Mouse (Mus musculus) leukemia stem cell, adult 10-12 weeks (primary cell): ENCODE data around the gene Efs. TPM values are rescaled to one million over a fixed set of nuclear protein-coding genes. Genes with fewer than 3 reads are reported as not detected.

Experiments
- polyA plus RNA-seq: library from polyadenylated mRNA; stranded (reverse); fragments of >175 nt; gene quantifications from 2 replicates; pipeline ENCODE4 v1.2.3, GENCODE M21; 2012; ENCODE audit warnings: low replicate concordance

Efs gene
- polyA plus RNA-seq, result 0.27 and 0.41 TPM in 2 replicates

DNA sequence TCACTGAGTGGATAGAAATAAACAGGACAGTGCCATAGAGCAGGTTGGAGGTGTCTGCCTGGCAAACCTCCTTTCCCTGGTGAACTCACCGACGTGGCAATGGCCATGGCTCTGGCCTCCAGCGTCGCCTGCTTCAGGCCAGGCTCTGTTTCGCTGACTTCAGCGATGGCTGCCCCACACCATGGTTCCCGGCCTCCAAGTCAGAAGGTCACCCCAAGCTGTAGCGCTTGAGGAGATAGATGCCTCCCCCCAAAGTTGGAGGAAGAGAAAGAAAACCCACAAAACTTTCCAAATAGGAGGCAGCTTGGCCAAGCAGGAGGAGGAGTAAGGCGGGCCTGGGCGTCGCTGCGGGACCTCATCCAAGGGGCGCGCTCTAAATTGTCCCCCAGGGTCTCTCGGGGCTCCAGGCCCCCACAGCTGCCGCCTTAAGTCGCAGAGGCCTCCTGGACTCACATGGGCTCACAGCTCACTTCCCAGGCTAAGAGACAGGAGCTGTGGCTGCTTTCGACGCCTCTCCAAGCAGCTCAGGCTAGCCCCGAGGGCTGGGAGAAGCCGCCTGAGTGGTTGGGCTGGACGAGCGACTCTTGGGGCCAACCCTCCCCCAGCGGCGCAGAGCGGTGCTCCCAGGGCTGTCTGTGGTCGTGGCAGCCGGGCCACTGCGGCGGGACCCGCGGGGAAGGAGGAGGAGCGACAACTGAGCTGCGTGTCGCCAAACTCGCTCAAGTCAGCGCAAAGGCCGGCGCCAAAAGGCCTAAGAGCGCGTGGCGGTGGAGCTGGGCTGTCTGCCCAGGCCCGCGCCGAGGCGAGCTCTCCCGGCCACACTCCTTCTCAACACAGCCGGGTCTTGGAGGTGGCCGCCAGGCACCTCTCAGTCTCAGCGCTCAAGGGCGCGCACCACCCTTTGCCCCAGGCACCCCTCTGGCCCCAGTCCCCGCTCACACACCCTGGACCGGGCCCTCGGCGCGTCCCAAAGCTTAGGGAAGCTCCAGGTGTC, at the start of gene Efs:
TSS of gene Efs (minus strand) at position 778 of the 994 bp plus-strand sequence.

DNA sequence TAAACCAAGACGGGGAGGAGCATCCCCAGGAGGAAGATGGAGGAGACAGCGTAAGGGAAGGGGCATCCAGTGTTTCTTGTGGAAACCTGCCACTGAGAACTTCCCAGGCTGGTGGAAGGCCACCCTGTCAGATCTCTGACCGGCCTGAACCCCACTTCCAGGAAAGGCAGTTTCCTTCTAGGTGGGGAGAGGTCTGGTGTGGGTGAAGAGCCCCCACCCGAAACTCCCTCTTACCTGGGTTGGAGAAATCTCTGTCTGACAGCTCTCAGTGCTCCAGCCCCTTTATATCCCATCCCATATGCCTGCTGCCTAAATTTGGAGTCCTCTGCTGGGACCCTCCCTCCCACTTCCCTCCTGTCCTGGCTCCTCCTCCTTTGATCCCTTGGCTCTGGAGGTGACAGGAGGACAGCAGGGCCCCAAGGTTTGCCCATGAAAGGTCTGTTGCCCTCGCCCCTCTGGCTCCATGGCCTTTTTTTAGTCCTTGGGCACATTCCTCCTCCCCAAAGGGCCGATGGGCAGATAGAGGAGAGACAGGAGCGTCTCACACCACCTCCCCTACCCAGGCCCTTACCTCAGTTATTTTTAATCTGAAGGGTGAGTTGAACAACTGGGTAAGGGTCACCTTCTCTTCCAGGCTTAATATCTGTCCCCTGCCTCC, 40.5 kb upstream of the Efs start, which contains the start of gene Myh6:
TSS of gene Myh6 (minus strand) at position 608 of the 658 bp plus-strand sequence.

DNA sequence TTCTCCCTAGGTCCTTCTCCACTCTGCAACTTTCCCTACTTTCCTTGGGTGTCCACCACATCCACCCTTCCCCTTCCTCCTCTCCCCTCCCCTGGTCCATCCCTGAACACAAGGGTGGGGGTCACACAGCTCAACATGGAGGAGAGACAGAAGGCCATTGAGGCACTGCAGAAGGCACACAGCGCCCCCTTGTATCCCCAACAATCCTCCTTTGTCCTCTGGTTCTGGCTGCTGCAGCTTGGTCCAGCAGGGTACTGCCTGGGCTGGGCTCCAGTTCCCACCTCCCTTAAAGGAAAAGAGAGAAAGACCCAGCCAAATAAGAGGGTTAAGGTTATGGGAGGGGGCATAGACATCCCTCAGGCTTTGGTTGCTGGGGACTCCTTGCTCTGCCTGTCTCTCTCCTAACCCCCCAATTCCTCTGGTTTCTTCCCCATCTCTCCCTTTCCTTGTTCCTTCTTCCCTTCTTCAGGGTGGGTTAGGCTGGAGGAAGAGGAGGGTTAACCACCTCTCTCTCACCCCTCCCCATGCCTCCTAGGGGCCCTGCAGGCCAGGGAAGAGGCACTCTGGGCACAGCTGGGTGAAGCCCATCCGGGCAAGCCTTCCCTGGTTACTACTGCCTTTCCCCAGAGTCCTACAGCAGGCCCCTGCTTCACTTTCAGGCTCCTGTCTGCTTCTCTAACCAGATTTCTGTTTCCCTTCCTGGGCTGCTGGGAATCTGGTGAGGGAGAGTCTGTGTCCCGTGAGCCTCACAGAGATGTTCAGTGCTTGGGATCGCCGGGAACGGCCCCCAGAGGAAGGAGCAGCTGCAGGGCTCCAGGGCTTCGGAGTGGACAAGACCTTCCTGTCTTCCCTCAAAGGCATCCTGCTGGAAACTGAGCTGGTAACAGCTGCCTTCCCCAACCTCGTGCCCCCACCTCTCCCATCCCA, 10.2 kb upstream of the Efs start, which contains the start of gene Cmtm5:
TSS of gene Cmtm5 (plus strand) at position 358 of the 927 bp plus-strand sequence.

GRCm38 (mm10) chr14:54932645-54933150, 6.8 kb upstream of the Efs start, which contains the start of gene Il25:
TSS of gene Il25 (plus strand) at chr14:54932695.

DNA sequence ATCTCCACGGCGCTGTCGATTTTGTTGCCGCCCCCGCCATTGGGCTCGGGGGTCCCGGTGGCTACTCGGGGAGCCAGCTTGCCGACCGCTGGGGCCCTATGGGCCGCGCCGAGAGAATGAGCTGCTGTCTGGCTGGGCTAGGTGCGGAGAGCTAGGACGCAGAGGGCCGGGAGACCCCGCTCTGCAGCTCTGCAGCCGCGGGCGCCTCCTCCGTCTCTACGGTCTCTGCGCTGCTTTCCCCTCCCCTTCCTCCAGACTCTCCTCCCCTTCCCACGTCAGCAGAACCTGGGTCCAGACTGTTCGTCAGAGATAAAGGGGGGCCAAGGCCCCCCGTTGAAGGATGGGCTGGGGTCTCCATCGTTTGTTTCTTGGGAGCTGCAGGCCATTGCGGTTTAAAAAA, 13.0 kb downstream of the Efs start, which contains the start of gene Slc22a17:
TSS of gene Slc22a17 (minus strand) at position 247 of the 400 bp plus-strand sequence.

DNA sequence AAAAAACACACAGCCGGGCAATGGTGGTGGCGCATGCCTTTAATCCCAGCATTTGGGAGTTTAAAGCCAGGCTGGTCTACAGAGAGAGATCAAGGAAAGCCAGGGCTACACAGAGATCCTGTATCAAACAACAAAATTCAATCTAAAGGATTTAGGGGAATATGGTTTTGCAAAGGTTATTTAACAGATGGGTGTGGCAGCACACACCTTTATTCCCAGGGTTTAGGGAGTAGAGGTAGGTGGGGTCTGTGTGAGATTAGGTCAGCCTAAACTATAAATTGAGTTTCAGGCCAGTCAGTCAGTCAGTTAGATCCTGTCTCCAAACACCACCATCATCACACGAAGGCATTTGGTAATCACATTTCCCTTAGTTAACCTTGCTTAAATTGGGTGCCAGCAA, 33.7 kb downstream of the Efs start, which contains the start of gene Pabpn1:
TSS of gene Pabpn1 (plus strand) at position 301 of the 400 bp plus-strand sequence.

DNA sequence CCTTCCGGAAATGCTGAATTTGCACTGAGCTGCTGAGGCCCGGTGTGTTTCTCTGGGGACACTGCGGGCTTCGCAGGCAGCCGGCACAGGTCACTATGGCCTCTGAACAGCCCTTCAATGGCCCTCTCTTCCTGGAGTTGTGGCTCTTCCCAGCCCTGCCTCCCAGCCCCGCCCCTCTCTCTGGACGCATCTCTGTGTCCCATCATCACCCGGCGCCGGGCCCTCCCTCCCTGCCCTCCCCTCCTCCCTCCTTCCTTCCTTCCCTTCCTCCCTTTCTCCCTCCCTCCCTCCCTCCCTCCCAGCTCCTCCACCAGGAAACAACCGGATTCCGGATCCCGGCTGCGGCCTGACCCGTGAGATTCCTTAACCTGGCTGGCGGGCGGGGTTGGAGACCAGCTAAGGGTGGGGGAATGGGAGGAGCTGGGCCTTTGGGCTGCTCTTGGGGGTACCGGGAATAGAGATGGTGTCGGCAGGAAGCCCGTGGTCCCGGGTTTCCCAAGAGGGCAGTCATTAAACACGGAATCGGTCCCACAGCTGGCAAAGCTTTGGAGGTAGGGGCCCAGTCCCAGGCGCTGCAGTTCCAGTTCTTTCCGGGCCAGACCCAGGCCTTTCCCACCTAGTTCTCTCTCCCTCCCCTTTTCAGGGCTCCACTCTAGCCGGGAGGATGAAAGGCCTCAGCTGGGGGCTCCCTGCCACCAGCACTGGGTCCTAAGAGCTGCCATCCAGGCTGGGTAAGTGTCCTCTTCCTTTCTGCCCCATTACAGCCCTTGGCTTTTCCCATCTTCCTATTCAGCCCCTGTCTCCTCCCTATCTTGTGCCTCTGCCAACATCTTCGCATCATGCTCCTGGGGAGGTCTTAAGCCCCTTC, 42.5 kb downstream of the Efs start, which contains the start of the genes Bcl2l2 and Gm20521:
TSS of gene Bcl2l2 (plus strand) at position 224 of the 868 bp plus-strand sequence.
TSS of gene Gm20521 (plus strand) at position 288 of the 868 bp plus-strand sequence.

DNA sequence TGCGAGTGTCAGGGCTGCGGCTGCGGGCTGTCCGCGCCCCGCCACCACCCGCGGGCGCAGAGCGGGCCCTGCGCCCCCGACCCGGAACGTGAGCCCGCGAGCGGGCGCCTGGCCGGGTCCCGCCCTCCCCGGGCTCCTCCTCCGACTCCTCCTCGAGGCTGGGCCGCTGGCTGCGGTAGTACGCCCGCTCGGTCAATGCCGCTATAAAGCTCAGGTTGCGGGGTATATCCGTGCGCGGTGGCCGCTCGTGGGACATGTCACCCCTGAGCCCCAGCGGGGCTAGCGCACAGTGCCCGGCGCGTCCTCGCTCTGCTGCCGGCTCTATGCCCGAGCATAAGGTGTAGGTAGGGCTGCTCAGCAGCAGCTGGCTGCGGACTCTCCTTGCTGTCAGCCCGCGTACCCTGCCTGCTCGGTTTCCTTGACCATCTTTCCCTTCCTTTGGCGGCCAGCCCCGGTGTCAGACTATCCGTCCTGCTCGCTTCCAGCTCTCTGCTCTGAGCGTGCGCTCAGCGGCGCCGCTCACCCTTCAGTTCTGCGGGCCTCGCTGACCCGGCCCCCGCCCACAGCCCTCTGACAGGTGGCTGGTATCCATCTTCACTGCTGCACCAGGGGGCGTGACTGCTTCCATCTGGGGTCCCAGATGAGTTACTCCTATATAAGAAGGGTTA, 48.7 kb downstream of the Efs start, which contains the start of gene Ppp1r3e:
TSS of gene Ppp1r3e (minus strand) at position 503 of the 668 bp plus-strand sequence.

GRCm38 (mm10) chr14:54870861-54871260, 55.1 kb downstream of the Efs start, which contains the start of gene Homez:
TSS of gene Homez (minus strand) at chr14:54870961.

Other genes starting within 250 kb of the Efs start
- 21.9 and 24.6 TPM in 2 replicates for gene 1700123O20Rik, start 239.9 kb downstream of the Efs start, polyA plus RNA-seq
- 173 and 343 TPM in 2 replicates for gene Acin1, start 239.2 kb downstream of the Efs start, polyA plus RNA-seq
- gene Gm29776, start 227.3 kb downstream of the Efs start, polyA plus RNA-seq, result not detected in 2 replicates
- 1.6 and 3.1 TPM in 2 replicates for gene Cebpe, start 214.0 kb downstream of the Efs start, polyA plus RNA-seq
- 19.6 and 21.8 TPM in 2 replicates for gene Slc7a8, start 144.2 kb downstream of the Efs start, polyA plus RNA-seq
- gene Rnf212b, start 112.0 kb downstream of the Efs start, polyA plus RNA-seq, result not detected in 2 replicates
- 0.86 and 0.91 TPM in 2 replicates for gene Homez, start 55.2 kb downstream of the Efs start, polyA plus RNA-seq
- 1.2 TPM in 2 replicates for gene Ppp1r3e, start 48.6 kb downstream of the Efs start, polyA plus RNA-seq
- 48.9 and 77.3 TPM in 2 replicates for gene Bcl2l2, start 42.7 kb downstream of the Efs start, polyA plus RNA-seq
- gene Gm20521, start 42.7 kb downstream of the Efs start, polyA plus RNA-seq, result 10.1 and 11.1 TPM in 2 replicates
- gene Pabpn1, start 33.6 kb downstream of the Efs start, polyA plus RNA-seq, result 165 and 331 TPM in 2 replicates
- gene Slc22a17, start 13.0 kb downstream of the Efs start, polyA plus RNA-seq, result 1.7 and 2.0 TPM in 2 replicates
- gene Il25, start 6.6 kb upstream of the Efs start, polyA plus RNA-seq, result not detected in 2 replicates
- gene Cmtm5, start 10.1 kb upstream of the Efs start, polyA plus RNA-seq, result not detected in 2 replicates
- gene Myh6, start 40.8 kb upstream of the Efs start, polyA plus RNA-seq, result 0.52 TPM in 1 of 2 replicates, not detected in the other
- not detected in 2 replicates for gene Gm17428, start 50.8 kb upstream of the Efs start, polyA plus RNA-seq
- gene Myh7, start 68.5 kb upstream of the Efs start, polyA plus RNA-seq, result not detected in 2 replicates
- gene Ngdn, start 89.3 kb upstream of the Efs start, polyA plus RNA-seq, result 35.4 and 46.8 TPM in 2 replicates
- gene Zfhx2, start 166.2 kb upstream of the Efs start, polyA plus RNA-seq, result 7.2 and 11.2 TPM in 2 replicates
- 2.2 and 3.4 TPM in 2 replicates for gene Thtpa, start 168.7 kb upstream of the Efs start, polyA plus RNA-seq
- 11.8 and 17.7 TPM in 2 replicates for gene Ap1g2, start 180.5 kb upstream of the Efs start, polyA plus RNA-seq
- not detected in 2 replicates for gene Jph4, start 190.8 kb upstream of the Efs start, polyA plus RNA-seq